Mouse (Mus musculus) c-Kit-positive CD71-positive TER-119-positive erythroid progenitor cells, embryonic 14.5 days (primary cell): ENCODE data around the gene Gm4767.
"Not testable (repeated sequence)": the region's sequence is repeated elsewhere in the genome, so short reads cannot be mapped to it uniquely, and the experiment has no call there.

Experiments
- DNase-seq: peaks from one replicate; pipeline ENCODE4 v3.0.0-alpha.2; 2013; ENCODE audit warnings: low spot score

The Gm4767 gene

DNA sequence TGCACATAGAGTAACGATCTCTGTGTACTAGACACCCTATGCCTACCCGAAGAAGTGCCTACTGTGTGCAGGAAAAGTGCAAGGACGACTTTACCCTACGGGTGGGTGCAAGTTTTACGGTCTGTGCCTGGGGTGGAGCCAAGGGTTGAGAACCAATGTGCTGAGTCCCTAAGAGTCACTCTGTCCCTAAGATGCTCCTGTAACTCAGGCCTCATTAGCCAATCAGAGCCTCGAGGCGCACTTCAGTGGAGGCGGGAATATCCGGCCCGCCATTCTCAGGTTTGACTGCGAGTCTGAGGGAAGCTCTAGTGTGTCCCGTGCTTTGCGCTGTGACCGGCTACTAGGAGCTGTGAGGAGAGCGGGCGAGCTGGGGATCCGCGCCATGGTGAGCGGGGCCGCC is at the start of gene Gm4767:
Gene Gm4767 (plus strand): TSS at position 288 of the 400 bp plus-strand sequence.
- not testable (repeated sequence) for DNase-seq

DNA sequence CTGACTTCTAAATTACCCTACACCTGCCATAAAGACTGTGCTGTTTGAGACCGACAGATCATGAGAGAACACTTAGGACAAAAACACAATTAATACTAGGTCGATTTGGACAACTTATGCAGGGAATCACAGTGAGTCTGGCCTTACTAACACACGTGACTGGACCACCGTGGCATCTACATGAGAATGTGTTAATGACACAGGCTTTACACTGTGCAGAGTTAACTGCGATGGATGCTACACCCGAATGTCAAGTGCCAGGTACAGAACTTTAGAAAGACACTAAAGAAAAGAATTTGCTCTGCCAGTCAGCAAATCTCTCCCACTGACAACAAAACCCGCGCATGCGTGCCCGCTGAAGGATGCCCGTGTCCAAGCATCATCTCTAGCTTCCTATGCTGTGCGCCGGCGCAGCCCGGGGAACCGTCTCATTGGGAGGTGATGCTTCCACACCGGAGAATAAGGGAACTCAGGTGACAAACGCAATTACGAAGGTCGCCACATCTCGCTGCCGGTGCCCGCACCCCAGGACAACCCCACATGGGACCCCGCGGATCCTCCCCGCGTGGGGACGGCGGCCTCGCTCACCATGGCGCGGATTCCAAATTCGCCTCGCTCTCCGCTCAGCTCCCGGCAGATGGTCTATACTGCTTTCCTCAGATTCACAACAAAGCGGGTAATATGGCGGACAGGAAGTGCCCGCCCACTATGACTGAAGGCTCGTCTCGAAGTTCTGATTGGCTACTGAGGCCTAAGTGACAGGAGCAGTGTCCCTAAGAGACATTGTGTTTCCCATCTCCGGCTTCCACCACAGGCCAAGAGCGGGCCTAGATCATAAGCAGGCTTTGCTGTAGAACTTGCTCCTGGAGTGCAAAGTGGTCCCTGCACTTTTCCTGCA is 41.2 kb upstream of the Gm4767 start, which contains the start of gene Gm3055:
Gene Gm3055 (minus strand): TSS at position 656 of the 898 bp plus-strand sequence.
- not testable (repeated sequence) for DNase-seq

DNA sequence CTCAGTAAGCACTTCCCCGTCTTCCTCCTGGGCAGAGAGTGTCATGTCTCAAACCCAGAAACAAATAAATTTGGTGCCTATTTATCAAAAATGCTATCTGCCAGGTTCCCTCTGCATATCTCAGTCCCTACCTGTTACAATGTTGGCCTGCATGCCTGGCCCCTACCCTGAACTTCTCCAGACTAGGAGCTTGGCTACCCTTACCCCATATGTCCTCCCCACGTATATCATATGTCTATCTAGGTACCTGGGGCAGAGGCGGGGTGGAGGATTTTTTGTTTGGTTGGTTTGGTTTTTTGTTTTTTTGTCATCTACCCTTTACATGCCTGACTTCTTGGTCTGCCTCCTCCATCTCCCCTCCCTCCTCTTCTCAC is 40.6 kb upstream of the Gm4767 start:
- DNase-seq = not testable (repeated sequence)

DNA sequence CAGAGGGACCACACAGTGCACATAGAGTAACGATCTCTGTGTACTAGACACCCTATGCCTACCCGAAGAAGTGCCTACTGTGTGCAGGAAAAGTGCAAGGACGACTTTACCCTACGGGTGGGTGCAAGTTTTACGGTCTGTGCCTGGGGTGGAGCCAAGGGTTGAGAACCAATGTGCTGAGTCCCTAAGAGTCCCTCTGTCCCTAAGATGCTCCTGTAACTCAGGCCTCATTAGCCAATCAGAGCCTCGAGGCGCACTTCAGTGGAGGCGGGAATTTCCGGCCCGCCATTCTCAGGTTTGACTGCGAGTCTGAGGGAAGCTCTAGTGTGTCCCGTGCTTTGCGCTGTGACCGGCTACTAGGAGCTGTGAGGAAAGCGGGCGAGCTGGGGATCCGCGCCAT is 34.2 kb downstream of the Gm4767 start:
- DNase-seq = not testable (repeated sequence)

DNA sequence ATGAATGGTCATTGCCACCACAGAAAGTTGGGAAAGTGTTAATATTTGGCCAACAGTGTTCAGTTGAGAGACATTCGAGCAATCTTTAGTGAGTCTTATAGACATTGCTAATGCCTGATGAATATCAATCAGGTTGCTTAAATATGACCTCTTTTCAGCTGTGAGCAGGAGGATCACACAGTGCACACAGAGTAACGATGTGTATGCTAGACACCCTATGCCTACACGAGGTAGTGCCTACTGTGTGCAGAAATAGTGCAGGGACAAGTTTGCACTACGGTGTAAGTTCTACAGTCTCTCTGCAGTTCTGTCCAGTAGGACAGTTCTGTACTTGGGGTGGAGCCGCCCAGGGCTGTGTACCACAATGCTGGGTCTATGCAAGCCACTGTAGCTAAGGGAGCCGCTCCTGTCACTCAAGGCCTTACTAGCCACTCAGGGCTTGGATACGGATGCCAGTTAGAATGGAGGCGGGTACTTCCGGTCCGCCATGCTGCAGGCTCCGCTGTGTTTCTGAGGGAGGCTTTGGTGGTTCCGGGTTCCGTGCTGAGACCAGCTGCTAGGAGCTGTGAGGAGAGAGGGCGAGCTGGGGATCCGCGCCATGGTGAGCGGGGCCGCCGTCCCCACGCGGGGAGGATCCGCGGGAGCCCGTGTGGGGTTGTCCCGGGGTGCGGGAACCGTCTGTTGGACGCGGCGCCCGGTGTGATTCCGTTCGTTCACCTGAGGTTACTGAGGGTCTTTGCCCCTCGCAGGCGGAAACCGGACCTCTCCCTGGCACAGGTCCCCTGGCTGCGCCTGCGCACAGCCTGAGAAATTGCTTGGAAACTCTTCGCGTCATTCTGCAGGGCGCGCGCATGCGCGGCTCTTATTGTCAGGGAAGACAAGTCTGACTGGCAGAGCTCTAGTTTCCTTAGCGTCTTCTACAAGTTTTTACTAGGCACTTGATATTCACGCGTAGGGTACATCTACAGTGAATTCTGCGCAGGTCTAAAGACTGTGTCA is 51.7 kb downstream of the Gm4767 start, which contains the start of gene Gm32687:
Gene Gm32687 (plus strand): TSS at position 526 of the 999 bp plus-strand sequence.
- DNase-seq = not testable (repeated sequence)
